Mouse (Mus musculus): Measurements from ENCODE around the gene Kirrel. TPM values are rescaled to one million over a fixed set of nuclear protein-coding genes. Genes with fewer than 3 reads are reported as not detected.

The Kirrel gene
- polyA plus RNA-seq, 1 experiment from 2014 or later: 0.71 TPM

GRCm38 (mm10) chr3:87194591-87194990 is 20.0 kb upstream of the Kirrel start:
- H3K9ac ChIP-seq (ENCODE audit: low read depth, low read length): no peak overlapping the region
- no peaks in the 10 kb centered on the region for H3K4me1 ChIP-seq (ENCODE audit: control insufficient read depth, low read depth, low read length)
- WGBS (ENCODE audit: insufficient replicate concordance): 57% methylated on average over 2 of the region's 2 CpGs
- no peak overlapping the region for H3K27ac ChIP-seq (ENCODE audit: low read length)
- no peaks in the 10 kb centered on the region for H3K27me3 ChIP-seq (ENCODE audit: control insufficient read depth, insufficient read depth, low read depth, low read length)
- no peaks in the 10 kb centered on the region for H3K36me3 ChIP-seq (ENCODE audit: control insufficient read depth, insufficient read depth)
- no peak for ATAC-seq (ENCODE audit: low read depth)
- H3K4me3 ChIP-seq (ENCODE audit: low read depth, low read length): no peak overlapping the region
- H3K4me2 ChIP-seq (ENCODE audit: low read depth, low read length): no peak overlapping the region
- no peaks in the 10 kb centered on the region for H3K9me3 ChIP-seq (replicated peaks; ENCODE audit: control insufficient read depth, low read length)

DNA sequence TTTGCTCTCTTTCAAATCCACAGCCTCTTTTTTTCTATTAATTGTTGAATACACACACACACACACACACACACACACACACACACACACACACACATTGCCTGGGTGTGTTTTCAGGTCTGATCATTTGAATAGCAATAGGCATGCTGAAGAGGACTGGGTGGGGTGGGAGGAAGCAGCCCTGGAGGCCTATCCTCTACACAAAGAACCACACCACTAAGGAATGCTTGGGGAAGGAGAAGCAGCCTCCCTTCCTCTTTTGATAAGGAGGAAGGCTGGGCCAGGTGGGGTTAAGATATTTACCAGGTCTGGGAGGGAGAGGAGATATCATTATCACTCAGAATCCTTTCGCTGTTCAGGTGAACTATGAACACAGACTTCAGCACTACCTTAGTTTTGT is 19.2 kb upstream of the Kirrel start:
- WGBS (ENCODE audit: insufficient replicate concordance): 37% methylated on average over 1 of the region's 1 CpGs
- H3K36me3 ChIP-seq (ENCODE audit: control insufficient read depth, insufficient read depth): no peaks in the 10 kb centered on the region
- H3K4me1 ChIP-seq (ENCODE audit: control insufficient read depth, low read depth, low read length): no peaks in the 10 kb centered on the region
- ATAC-seq (ENCODE audit: low read depth): no peak
- H3K27me3 ChIP-seq (ENCODE audit: control insufficient read depth, insufficient read depth, low read depth, low read length): no peaks in the 10 kb centered on the region
- H3K4me3 ChIP-seq (ENCODE audit: low read depth, low read length): no peak overlapping the region
- no peak overlapping the region for H3K27ac ChIP-seq (ENCODE audit: low read length)
- no peak overlapping the region for H3K9ac ChIP-seq (ENCODE audit: low read depth, low read length)
- H3K9me3 ChIP-seq (replicated peaks; ENCODE audit: control insufficient read depth, low read length): no peaks in the 10 kb centered on the region
- H3K4me2 ChIP-seq (ENCODE audit: low read depth, low read length): no peak overlapping the region

DNA sequence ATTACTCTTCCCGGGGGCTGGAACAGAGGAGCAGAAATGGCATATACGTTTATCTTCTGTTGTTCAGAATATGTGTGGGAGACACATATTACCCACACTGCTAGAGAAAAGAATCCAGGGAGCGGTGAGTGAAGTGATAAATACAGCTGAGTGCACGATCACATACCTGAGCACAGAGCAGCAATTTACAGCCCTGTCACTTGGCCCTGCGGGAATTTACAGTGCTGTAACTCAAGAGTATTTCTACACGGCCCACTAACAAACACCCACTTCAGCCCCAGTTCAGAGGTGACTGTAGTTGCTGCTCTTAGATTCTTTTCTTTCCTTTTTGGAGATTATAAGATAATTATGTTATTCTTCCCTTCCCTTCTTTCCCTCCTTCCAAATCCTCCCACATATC is 18.8 kb upstream of the Kirrel start:
- no peaks in the 10 kb centered on the region for H3K9me3 ChIP-seq (replicated peaks; ENCODE audit: control insufficient read depth, low read length)
- H3K27me3 ChIP-seq (ENCODE audit: control insufficient read depth, insufficient read depth, low read depth, low read length): no peaks in the 10 kb centered on the region
- H3K4me3 ChIP-seq (ENCODE audit: low read depth, low read length): no peak overlapping the region
- no peak overlapping the region for H3K9ac ChIP-seq (ENCODE audit: low read depth, low read length)
- no peak overlapping the region for H3K27ac ChIP-seq (ENCODE audit: low read length)
- WGBS (ENCODE audit: insufficient replicate concordance): 36% methylated on average over 6 of the region's 6 CpGs
- H3K4me2 ChIP-seq (ENCODE audit: low read depth, low read length): no peak overlapping the region
- no peaks in the 10 kb centered on the region for H3K4me1 ChIP-seq (ENCODE audit: control insufficient read depth, low read depth, low read length)
- no peak for ATAC-seq (ENCODE audit: low read depth)
- no peaks in the 10 kb centered on the region for H3K36me3 ChIP-seq (ENCODE audit: control insufficient read depth, insufficient read depth)

GRCm38 (mm10) chr3:87176687-87177086 is 2.1 kb upstream of the Kirrel start:
- 49% methylated on average over 4 of the region's 4 CpGs for WGBS (ENCODE audit: insufficient replicate concordance)
- ATAC-seq (ENCODE audit: low read depth): no peak
- no peak overlapping the region for H3K9ac ChIP-seq (ENCODE audit: low read depth, low read length)
- peaks cover 40% of the 10 kb centered on the region for H3K27me3 ChIP-seq (ENCODE audit: control insufficient read depth, insufficient read depth, low read depth, low read length)
- no peaks in the 10 kb centered on the region; the same call in 1 of the 2 replicates for H3K4me1 ChIP-seq (ENCODE audit: control insufficient read depth, low read depth, low read length)
- no peak overlapping the region for H3K4me3 ChIP-seq (ENCODE audit: low read depth, low read length)
- H3K4me2 ChIP-seq (ENCODE audit: low read depth, low read length): no peak overlapping the region
- no peaks in the 10 kb centered on the region for H3K36me3 ChIP-seq (ENCODE audit: control insufficient read depth, insufficient read depth)
- no peak overlapping the region for H3K27ac ChIP-seq (ENCODE audit: low read length)
- no peaks in the 10 kb centered on the region for H3K9me3 ChIP-seq (replicated peaks; ENCODE audit: control insufficient read depth, low read length)

- no peaks in the 10 kb centered on the region; the same call in 1 of the 2 replicates for H3K4me1 ChIP-seq (ENCODE audit: control insufficient read depth, low read depth, low read length)
- H3K4me3 ChIP-seq (ENCODE audit: low read depth, low read length): no peak overlapping the region
- no peak overlapping the region for H3K4me2 ChIP-seq (ENCODE audit: low read depth, low read length)
- no peaks in the 10 kb centered on the region for H3K36me3 ChIP-seq (ENCODE audit: control insufficient read depth, insufficient read depth)
- H3K9me3 ChIP-seq (replicated peaks; ENCODE audit: control insufficient read depth, low read length): no peaks in the 10 kb centered on the region
- H3K27me3 ChIP-seq (ENCODE audit: control insufficient read depth, insufficient read depth, low read depth, low read length): peaks cover 40% of the 10 kb centered on the region
- no peak for ATAC-seq (ENCODE audit: low read depth)
- 31% methylated on average over 3 of the region's 3 CpGs for WGBS (ENCODE audit: insufficient replicate concordance)
- no peak overlapping the region for H3K9ac ChIP-seq (ENCODE audit: low read depth, low read length)
- H3K27ac ChIP-seq (ENCODE audit: low read length): no peak overlapping the region
Observed at GRCm38 (mm10) chr3:87175438-87175815, 880 bp upstream of the Kirrel start.

GRCm38 (mm10) chr3:87174769-87175437 is 356 bp upstream of the Kirrel start:
- H3K4me3 ChIP-seq (ENCODE audit: low read depth, low read length): peak overlapping the region; percentile 49
- H3K27ac ChIP-seq (ENCODE audit: low read length): no peak overlapping the region
- no peak overlapping the region for H3K9ac ChIP-seq (ENCODE audit: low read depth, low read length)
- peak overlapping the region; percentile 64 for H3K4me2 ChIP-seq (ENCODE audit: low read depth, low read length)
- peaks cover 40% of the 10 kb centered on the region for H3K27me3 ChIP-seq (ENCODE audit: control insufficient read depth, insufficient read depth, low read depth, low read length)
- no peak; the same call in 1 of the 2 replicates for ATAC-seq (ENCODE audit: low read depth)
- WGBS (ENCODE audit: insufficient replicate concordance): 2% methylated on average over 25 of the region's 25 CpGs
- H3K36me3 ChIP-seq (ENCODE audit: control insufficient read depth, insufficient read depth): no peaks in the 10 kb centered on the region
- no peaks in the 10 kb centered on the region; the same call in 1 of the 2 replicates for H3K4me1 ChIP-seq (ENCODE audit: control insufficient read depth, low read depth, low read length)
- no peaks in the 10 kb centered on the region for H3K9me3 ChIP-seq (replicated peaks; ENCODE audit: control insufficient read depth, low read length)

DNA sequence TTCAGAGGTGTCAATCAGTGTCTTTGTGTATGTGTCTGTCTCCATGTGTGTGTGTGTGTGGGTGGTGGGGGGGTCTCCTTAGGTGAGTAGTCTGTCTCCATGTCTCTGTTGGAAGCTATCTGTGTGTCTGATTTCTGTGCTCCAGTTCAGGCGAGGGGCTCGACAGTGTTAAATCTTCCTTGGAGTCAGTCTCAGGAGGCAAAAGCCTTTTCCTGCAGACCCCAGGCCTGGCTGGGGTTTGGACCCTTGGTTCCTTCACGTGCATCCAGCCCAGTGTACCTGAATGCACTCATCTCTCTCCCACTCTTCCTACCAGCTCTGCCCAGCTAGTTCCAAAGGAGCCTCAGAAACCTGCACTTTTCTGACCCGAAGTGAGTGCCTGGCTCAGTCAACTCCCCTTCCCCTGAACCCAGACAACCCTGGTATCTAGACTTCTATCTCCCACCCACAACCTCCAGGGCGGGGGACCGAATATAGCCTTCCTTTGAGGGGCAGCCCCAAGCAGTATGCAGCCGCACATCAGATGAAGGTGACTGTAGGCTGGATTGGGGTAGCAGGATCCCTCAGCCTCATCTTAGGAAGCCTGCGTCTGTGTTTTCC is 961 bp downstream of the Kirrel start:
- Histone ChIP-seq H3K4me2 (ENCODE audit: low read depth, low read length) (peak overlapping the region; percentile 64), H3K27me3 (ENCODE audit: control insufficient read depth, insufficient read depth, low read depth, low read length) (peaks cover 40% of the 10 kb centered on the region), H3K27ac (ENCODE audit: low read length) (no peak overlapping the region), H3K4me3 (ENCODE audit: low read depth, low read length) (peak overlapping the region; percentile 49), H3K36me3 (ENCODE audit: control insufficient read depth, insufficient read depth) (no peaks in the 10 kb centered on the region), H3K9me3 (replicated peaks; ENCODE audit: control insufficient read depth, low read length) (no peaks in the 10 kb centered on the region), H3K9ac (ENCODE audit: low read depth, low read length) (peak overlapping the region; percentile 26; the same call in 1 of the 2 replicates), H3K4me1 (ENCODE audit: control insufficient read depth, low read depth, low read length) (no peaks in the 10 kb centered on the region; the same call in 1 of the 2 replicates)
- ATAC-seq (ENCODE audit: low read depth): no peak
- WGBS (ENCODE audit: insufficient replicate concordance): 19% methylated on average over 8 of the region's 8 CpGs

DNA sequence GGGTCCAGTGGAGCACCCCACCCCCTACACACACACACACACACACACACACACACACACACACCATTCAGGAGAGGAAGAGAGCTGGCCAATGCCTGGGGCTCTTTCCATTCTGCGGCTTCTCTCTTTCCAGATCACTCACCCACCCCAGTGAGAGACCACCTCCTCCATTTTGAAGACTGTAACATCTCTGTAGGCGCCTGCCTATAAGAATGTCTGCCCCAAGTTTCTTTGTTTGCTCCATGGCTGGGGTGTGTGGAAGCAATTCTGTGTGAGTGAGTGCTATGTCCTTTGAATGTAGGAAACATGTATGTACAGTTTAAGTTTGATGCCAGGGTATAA is 1.5 kb downstream of the Kirrel start:
- no peak for ATAC-seq (ENCODE audit: low read depth)
- Histone ChIP-seq H3K4me1 (ENCODE audit: control insufficient read depth, low read depth, low read length) (no peaks in the 10 kb centered on the region; the same call in 1 of the 2 replicates), H3K9ac (ENCODE audit: low read depth, low read length) (no peak overlapping the region), H3K27ac (ENCODE audit: low read length) (no peak overlapping the region), H3K9me3 (replicated peaks; ENCODE audit: control insufficient read depth, low read length) (no peaks in the 10 kb centered on the region), H3K36me3 (ENCODE audit: control insufficient read depth, insufficient read depth) (no peaks in the 10 kb centered on the region), H3K27me3 (ENCODE audit: control insufficient read depth, insufficient read depth, low read depth, low read length) (peaks cover 40% of the 10 kb centered on the region), H3K4me3 (ENCODE audit: low read depth, low read length) (no peak overlapping the region), H3K4me2 (ENCODE audit: low read depth, low read length) (peak overlapping the region; percentile 17; the same call in 1 of the 2 replicates)
- 10% methylated on average over 2 of the region's 2 CpGs for WGBS (ENCODE audit: insufficient replicate concordance)

DNA sequence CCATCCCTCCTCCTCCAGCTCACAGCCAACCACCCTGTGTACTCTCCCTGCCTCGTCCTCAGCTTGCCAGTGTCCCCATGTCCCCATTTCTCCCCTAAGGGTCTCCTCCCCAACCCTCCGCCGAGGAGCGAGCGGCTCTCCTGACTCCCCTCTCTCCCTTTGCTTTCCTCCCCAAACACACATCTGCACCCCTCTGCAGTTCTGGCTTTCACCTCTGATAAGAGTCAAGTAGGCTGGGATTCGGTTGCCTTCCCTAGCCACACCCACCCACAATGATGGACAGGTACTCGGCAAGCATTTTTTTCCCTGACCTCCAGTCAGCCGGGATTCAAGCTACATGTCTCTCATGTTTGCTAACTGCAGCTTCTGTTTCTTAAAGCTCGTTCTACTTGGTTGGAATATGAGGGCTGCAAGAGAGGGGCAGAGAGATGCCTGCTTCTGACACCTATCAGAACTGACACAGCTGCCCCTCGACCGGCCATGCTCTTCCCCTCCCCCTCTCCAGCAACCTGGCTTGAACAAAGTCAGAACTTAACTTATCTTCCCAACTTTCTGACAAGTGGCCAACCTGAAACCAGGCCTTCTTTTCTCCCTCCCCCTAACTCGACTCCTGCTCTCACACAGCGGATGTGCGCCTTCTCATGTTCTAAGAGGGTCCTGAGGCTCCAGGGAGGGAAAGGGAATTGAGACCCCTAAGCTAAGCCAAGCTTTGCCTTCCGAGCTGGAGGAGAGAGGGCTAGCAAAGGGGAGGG is 2.0 kb downstream of the Kirrel start:
- WGBS (ENCODE audit: insufficient replicate concordance): 7% methylated on average over 15 of the region's 15 CpGs
- no peak overlapping the region for H3K9ac ChIP-seq (ENCODE audit: low read depth, low read length)

More for the DNA sequence above, 2.0 kb downstream of the Kirrel start:
- H3K27me3 ChIP-seq (ENCODE audit: control insufficient read depth, insufficient read depth, low read depth, low read length): peaks cover 40% of the 10 kb centered on the region
- ATAC-seq (ENCODE audit: low read depth): no peak
- peak overlapping the region; percentile 38 for H3K4me2 ChIP-seq (ENCODE audit: low read depth, low read length)
- peak overlapping the region; percentile 31 for H3K4me3 ChIP-seq (ENCODE audit: low read depth, low read length)
- no peaks in the 10 kb centered on the region for H3K9me3 ChIP-seq (replicated peaks; ENCODE audit: control insufficient read depth, low read length)
- no peaks in the 10 kb centered on the region for H3K36me3 ChIP-seq (ENCODE audit: control insufficient read depth, insufficient read depth)
- no peaks in the 10 kb centered on the region; the same call in 1 of the 2 replicates for H3K4me1 ChIP-seq (ENCODE audit: control insufficient read depth, low read depth, low read length)
- no peak overlapping the region for H3K27ac ChIP-seq (ENCODE audit: low read length)
